Mouse (Mus musculus) limb, embryonic 14.5 days (tissue): ENCODE results near the gene Ncf1. TPM values are rescaled to one million over a fixed set of nuclear protein-coding genes. Genes with fewer than 3 reads are reported as not detected.

ENCODE experiments used
- ATAC-seq: fragments of 200-750 bp; cut with Nextera tagmentation; 2 replicates; pipeline ENCODE4 v1.8.0; 2017; ENCODE audit warnings: low read depth, moderate number of reproducible peaks, moderate TSS enrichment; ENCODE audit not compliant: low FRiP score
- DNase-seq: peaks from one replicate; pipeline ENCODE4 v3.0.0-alpha.2; 2015; ENCODE audit warnings: low spot score
- H3K27ac ChIP-seq: fragments of 300-500 bp; sonication (generic); replicated peaks from 2 replicates; pipeline ENCODE4 v1.5.1; 2014; ENCODE audit warnings: low read depth, mild to moderate bottlenecking, low read length, moderate library complexity, mixed read lengths
- H3K27me3 ChIP-seq: fragments of 300-500 bp; sonication (generic); 2 replicates; pipeline ENCODE4 v1.6.1; 2014; ENCODE audit warnings: low read length, mixed read lengths; ENCODE audit not compliant: control insufficient read depth, insufficient read depth
- H3K36me3 ChIP-seq: fragments of 300-500 bp; sonication (generic); 2 replicates; pipeline ENCODE4 v1.6.1; 2014; ENCODE audit warnings: mild to moderate bottlenecking, low read length, moderate library complexity, mixed read lengths; ENCODE audit not compliant: control insufficient read depth, insufficient read depth
- H3K4me1 ChIP-seq: fragments of 300-500 bp; sonication (generic); 2 replicates; pipeline ENCODE4 v1.6.1; 2014; ENCODE audit warnings: antibody characterized with exemption, low read length, mixed read lengths; ENCODE audit not compliant: control insufficient read depth, insufficient read depth
- H3K4me2 ChIP-seq: fragments of 300-500 bp; sonication (generic); replicated peaks from 2 replicates; pipeline ENCODE4 v1.6.1; 2014; ENCODE audit warnings: low read depth, mild to moderate bottlenecking, low read length, moderate library complexity; ENCODE audit not compliant: severe bottlenecking
- H3K4me3 ChIP-seq: fragments of 300-500 bp; sonication (generic); replicated peaks from 2 replicates; pipeline ENCODE4 v1.5.1; 2014; ENCODE audit warnings: low read length
- H3K9ac ChIP-seq: fragments of 300-500 bp; sonication (generic); 2 replicates; pipeline ENCODE4 v1.6.1; 2014; ENCODE audit warnings: mild to moderate bottlenecking, low read depth, low read length, moderate library complexity; ENCODE audit not compliant: severe bottlenecking
- H3K9me3 ChIP-seq: fragments of 300-500 bp; sonication (generic); 2 replicates; pipeline ENCODE4 v1.6.1; 2016; ENCODE audit warnings: low read length; ENCODE audit not compliant: control insufficient read depth
- POLR2A ChIP-seq: fragments of 200-500 bp; IDR thresholded peaks from 2 replicates; pipeline ENCODE4 v1.8.0; 2012; ENCODE audit warnings: inconsistent platforms, mild to moderate bottlenecking, moderate library complexity, borderline replicate concordance; ENCODE audit not compliant: insufficient read depth, insufficient read length; ENCODE audit errors: extremely low read depth
- WGBS: fragments of 180-500 bp; shearing (Covaris S2); extraction: QIAGEN DNeasy Blood & Tissue Kit; methylation state at CpG from one replicate; pipeline ENCODE4 v1.1.7; 2014; 5-methylcytosine and 5-hydroxymethylcytosine counted together
- polyA plus RNA-seq, 2 experiments: library from polyadenylated mRNA; depleted of rRNA in 1 of 2; stranded (reverse) in 1 of 2; unstranded in 1 of 2; fragments of >200 nt; fragmentation: Nextera tagmentation in 1 of 2; extraction: Ambion mirVana in 1 of 2; gene quantifications; 2 replicates each; pipeline versions ENCODE4 v1.2.1 to v1.2.3; 2012 to 2014

Gene Ncf1
- polyA plus RNA-seq, 2 experiments, result 8.3 to 8.4 TPM

GRCm38 (mm10) chr5:134251083-134251482, 21.7 kb upstream of the Ncf1 start:
- peaks cover 96% of the 10 kb centered on the region for H3K36me3 ChIP-seq
- H3K27me3 ChIP-seq, result no peaks in the 10 kb centered on the region
- H3K9me3 ChIP-seq, result no peaks in the 10 kb centered on the region
- H3K4me3 ChIP-seq, result no peak overlapping the region
- H3K9ac ChIP-seq, result no peak overlapping the region
- H3K27ac ChIP-seq, result no peak overlapping the region
- 98% methylated on average over 4 of the region's 4 CpGs for WGBS
- no peak for ATAC-seq
- no peak for TF ChIP-seq POLR2A
- H3K4me2 ChIP-seq, result no peak overlapping the region
- no peaks in the 10 kb centered on the region for H3K4me1 ChIP-seq
- no peak for DNase-seq

DNA sequence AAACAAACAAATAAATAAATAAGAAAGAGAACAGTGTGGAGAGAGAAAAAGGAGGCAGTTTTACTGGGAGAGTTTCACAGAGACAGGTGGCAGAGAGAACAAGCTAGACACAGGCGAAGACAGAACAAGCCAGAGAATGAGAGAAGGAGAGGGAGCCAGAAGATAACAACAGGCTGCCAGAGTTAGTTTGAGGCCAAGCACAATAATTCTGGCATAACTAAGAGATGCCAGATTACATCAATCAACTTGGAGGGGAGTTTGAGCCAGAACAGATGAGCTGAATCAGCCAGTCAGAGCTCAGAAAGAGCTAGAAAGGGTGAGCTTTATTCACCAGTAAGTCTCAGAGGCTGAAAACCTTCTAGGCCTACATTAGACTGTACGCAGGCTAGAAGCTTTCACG, 21.2 kb upstream of the Ncf1 start:
- H3K4me3 ChIP-seq, result no peak overlapping the region
- TF ChIP-seq POLR2A, result no peak
- H3K9me3 ChIP-seq, result no peaks in the 10 kb centered on the region
- H3K4me2 ChIP-seq, result no peak overlapping the region
- no peak overlapping the region for H3K9ac ChIP-seq
- ATAC-seq (no peak), DNase-seq (no peak)
- H3K36me3 ChIP-seq, result peaks cover 96% of the 10 kb centered on the region
- H3K4me1 ChIP-seq, result no peaks in the 10 kb centered on the region
- H3K27ac ChIP-seq, result no peak overlapping the region
- 95% methylated on average over 3 of the region's 3 CpGs for WGBS
- H3K27me3 ChIP-seq, result no peaks in the 10 kb centered on the region

- no peak overlapping the region for H3K4me3 ChIP-seq
- WGBS, result 77% methylated on average over 8 of the region's 8 CpGs
- no peaks in the 10 kb centered on the region for H3K27me3 ChIP-seq
- no peaks in the 10 kb centered on the region for H3K9me3 ChIP-seq
- no peaks in the 10 kb centered on the region for H3K4me1 ChIP-seq
- no peak for ATAC-seq
- TF ChIP-seq POLR2A, result no peak
- no peak overlapping the region for H3K4me2 ChIP-seq
- H3K36me3 ChIP-seq, result peaks cover 96% of the 10 kb centered on the region
- H3K9ac ChIP-seq, result no peak overlapping the region
- no peak for DNase-seq
- no peak overlapping the region for H3K27ac ChIP-seq
Observed at GRCm38 (mm10) chr5:134249245-134249649, 19.8 kb upstream of the Ncf1 start.

DNA sequence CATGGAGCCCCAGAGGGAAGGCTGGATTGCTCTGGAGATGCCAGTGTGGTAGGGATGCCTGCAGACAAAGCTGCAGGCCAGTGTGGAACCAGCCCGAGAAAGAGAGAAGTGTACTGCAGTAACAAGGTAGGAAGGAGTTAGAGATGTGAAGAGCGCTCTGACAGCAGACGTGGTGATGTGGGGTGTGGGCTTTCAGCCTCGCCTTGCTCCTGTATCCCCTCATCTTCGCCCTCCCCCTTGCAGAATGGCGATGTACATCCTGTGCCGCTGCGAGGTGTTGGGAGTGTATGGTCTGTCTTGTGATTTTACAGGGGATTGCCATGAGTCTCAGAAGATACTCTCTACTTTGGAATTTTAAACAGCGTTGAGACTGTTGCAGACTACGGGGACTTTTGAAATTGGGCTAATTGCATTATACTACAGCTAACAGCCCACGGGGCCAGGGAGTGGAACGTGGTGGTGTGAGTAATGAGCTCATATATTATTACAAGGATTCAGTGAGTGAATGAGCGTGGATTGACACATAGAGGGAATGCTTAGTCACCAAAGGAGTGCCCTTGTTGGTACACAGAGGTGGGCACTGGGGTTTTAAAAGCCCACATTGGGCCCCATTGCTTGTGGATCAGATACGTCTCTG, 19.3 kb upstream of the Ncf1 start:
- DNase-seq (no peak), ATAC-seq (no peak)
- no peaks in the 10 kb centered on the region for H3K4me1 ChIP-seq
- no peak overlapping the region for H3K4me3 ChIP-seq
- no peak for TF ChIP-seq POLR2A
- no peak overlapping the region for H3K4me2 ChIP-seq
- H3K27me3 ChIP-seq, result no peaks in the 10 kb centered on the region
- no peaks in the 10 kb centered on the region for H3K9me3 ChIP-seq
- WGBS, result 81% methylated on average over 14 of the region's 14 CpGs
- H3K27ac ChIP-seq, result no peak overlapping the region
- peaks cover 96% of the 10 kb centered on the region for H3K36me3 ChIP-seq
- no peak overlapping the region for H3K9ac ChIP-seq

GRCm38 (mm10) chr5:134246146-134246545, 16.7 kb upstream of the Ncf1 start:
- ATAC-seq (no peak), DNase-seq (no peak)
- H3K4me3 ChIP-seq, result no peak overlapping the region
- no peaks in the 10 kb centered on the region for H3K27me3 ChIP-seq
- TF ChIP-seq POLR2A, result no peak
- no peaks in the 10 kb centered on the region for H3K9me3 ChIP-seq
- H3K9ac ChIP-seq, result no peak overlapping the region
- H3K27ac ChIP-seq, result no peak overlapping the region
- no peak overlapping the region for H3K4me2 ChIP-seq
- no peaks in the 10 kb centered on the region for H3K4me1 ChIP-seq
- H3K36me3 ChIP-seq, result peaks cover 96% of the 10 kb centered on the region
- WGBS, result 92% methylated on average over 5 of the region's 5 CpGs
